Comparison of ENCODE assay signal across 8 mouse cellular contexts in the genomic region with DNA sequence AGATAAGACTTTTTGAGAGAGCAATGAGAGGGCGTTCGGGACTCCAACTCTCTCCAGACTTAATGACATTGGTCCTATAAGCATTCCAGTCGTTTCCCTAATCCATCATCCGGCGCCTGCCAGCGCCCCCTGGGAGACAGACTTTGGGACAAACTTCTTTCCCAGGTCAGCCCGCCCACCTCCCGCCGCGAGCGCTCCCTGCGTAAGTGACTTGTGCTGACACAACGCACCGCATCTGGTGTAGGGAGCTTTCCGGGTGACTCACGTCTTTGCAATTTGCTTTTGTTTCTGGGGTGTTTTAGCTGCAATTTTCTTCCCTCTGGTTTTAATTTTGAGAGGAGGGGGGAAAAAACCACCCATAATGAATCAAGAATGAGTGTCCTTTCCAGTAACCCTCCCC. TPM values are rescaled to one million over a fixed set of nuclear protein-coding genes. Genes with fewer than 3 reads are reported as not detected.
DNase-seq lines count a peak whose midpoint lies in the region; ATAC-seq lines count a peak whose summit lies in the region.

No protein-coding gene starts in this region.

- no peaks in the 10 kb centered on the region for H3K36me3 ChIP-seq in forebrain, embryonic 11.5 days (ENCODE audit: control insufficient read depth, insufficient read depth, low read length)
- no peaks in the 10 kb centered on the region for H3K36me3 ChIP-seq in hindbrain, embryonic 11.5 days (ENCODE audit: control insufficient read depth, insufficient read depth, low read length)
- H3K36me3 ChIP-seq in midbrain, embryonic 11.5 days (ENCODE audit: control insufficient read depth, insufficient read depth, low read length) = no peaks in the 10 kb centered on the region
- no peaks in the 10 kb centered on the region for H3K36me3 ChIP-seq in stomach, embryonic 16.5 days (ENCODE audit: control insufficient read depth, insufficient read depth, low read length)

- no peak for ATAC-seq in forebrain, embryonic 11.5 days (replicated peaks; ENCODE audit: low FRiP score)
- no peak for ATAC-seq in hindbrain, embryonic 11.5 days (ENCODE audit: low FRiP score)
- ATAC-seq in midbrain, embryonic 11.5 days (ENCODE audit: low FRiP score) = no peak
- ATAC-seq in stomach, embryonic 16.5 days (ENCODE audit: insufficient read depth, low FRiP score) = no peak

- peak overlapping the region; percentile 69 for H3K4me3 ChIP-seq in forebrain, embryonic 11.5 days (ENCODE audit: low read depth, low read length)
- peak overlapping the region; percentile 66 for H3K4me3 ChIP-seq in hindbrain, embryonic 11.5 days (ENCODE audit: low read depth, low read length)
- H3K4me3 ChIP-seq in midbrain, embryonic 11.5 days (ENCODE audit: low read depth, low read length) = peak overlapping the region; percentile 63
- peak overlapping the region; percentile 77 for H3K4me3 ChIP-seq in stomach, embryonic 16.5 days (replicated peaks; ENCODE audit: low read length)

- peaks cover 2% of the 10 kb centered on the region; the same call in 1 of the 2 replicates for H3K27me3 ChIP-seq in forebrain, embryonic 11.5 days (ENCODE audit: control insufficient read depth, insufficient read depth, low read length)
- no peaks in the 10 kb centered on the region for H3K27me3 ChIP-seq in hindbrain, embryonic 11.5 days (ENCODE audit: control insufficient read depth, insufficient read depth, low read length)
- peaks cover 2% of the 10 kb centered on the region; the same call in 1 of the 2 replicates for H3K27me3 ChIP-seq in midbrain, embryonic 11.5 days (ENCODE audit: control insufficient read depth, insufficient read depth, low read length)
- H3K27me3 ChIP-seq in stomach, embryonic 16.5 days (ENCODE audit: control insufficient read depth, insufficient read depth, low read length) = peaks cover 3% of the 10 kb centered on the region

- peak overlapping the region; percentile 91 for H3K4me2 ChIP-seq in forebrain, embryonic 11.5 days (ENCODE audit: low read depth, low read length, severe bottlenecking)
- peak overlapping the region; percentile 96 for H3K4me2 ChIP-seq in hindbrain, embryonic 11.5 days (replicated peaks; ENCODE audit: low read depth, low read length)
- H3K4me2 ChIP-seq in midbrain, embryonic 11.5 days = peak overlapping the region; percentile 98
- H3K4me2 ChIP-seq in stomach, embryonic 16.5 days (ENCODE audit: low read depth, low read length) = peak overlapping the region; percentile 99

- intact Hi-C loops in left cerebral cortex, postnatal 36 days (cut with DNase I) = loop anchor here (5.0 kb wide), 1 partner anchor 610 kb away; no protein-coding TSS in a partner anchor

- H3K9ac ChIP-seq in forebrain, embryonic 11.5 days (ENCODE audit: low read length) = peak overlapping the region; percentile 82
- peak overlapping the region; percentile 83; the same call in 1 of the 2 replicates for H3K9ac ChIP-seq in hindbrain, embryonic 11.5 days (ENCODE audit: low read depth, low read length)
- peak overlapping the region; percentile 77; the same call in 1 of the 2 replicates for H3K9ac ChIP-seq in midbrain, embryonic 11.5 days (ENCODE audit: low read length)
- H3K9ac ChIP-seq in stomach, embryonic 16.5 days (ENCODE audit: low read length) = no peak overlapping the region

- no peaks in the 10 kb centered on the region for H3K9me3 ChIP-seq in forebrain, embryonic 11.5 days (ENCODE audit: control insufficient read depth, low read length)
- no peaks in the 10 kb centered on the region for H3K9me3 ChIP-seq in hindbrain, embryonic 11.5 days (ENCODE audit: control insufficient read depth, low read length)
- no peaks in the 10 kb centered on the region for H3K9me3 ChIP-seq in midbrain, embryonic 11.5 days (ENCODE audit: control insufficient read depth, low read length)
- no peaks in the 10 kb centered on the region for H3K9me3 ChIP-seq in stomach, embryonic 16.5 days (replicated peaks; ENCODE audit: control insufficient read depth, low read length)

- no peak overlapping the region for H3K27ac ChIP-seq in forebrain, embryonic 11.5 days (ENCODE audit: low read depth, low read length)
- H3K27ac ChIP-seq in hindbrain, embryonic 11.5 days (ENCODE audit: low read depth, low read length) = no peak overlapping the region
- no peak overlapping the region for H3K27ac ChIP-seq in midbrain, embryonic 11.5 days (ENCODE audit: low read depth, low read length)
- no peak overlapping the region; the same call in 1 of the 2 replicates for H3K27ac ChIP-seq in stomach, embryonic 16.5 days (ENCODE audit: low read length)

- DNase-seq in thymus, postnatal 4 days = peak; percentile 11
- DNase-seq in thymus, postnatal 25 days = no peak
- DNase-seq in forebrain, embryonic 11.5 days (ENCODE audit: low spot score) = peak; percentile 76
- peak; percentile 68 for DNase-seq in hindbrain, embryonic 11.5 days (ENCODE audit: low spot score)
- peak; percentile 11 to 13 for DNase-seq in left cerebral cortex, postnatal 36 days (ENCODE audit: low spot score in 2 of 2)
- DNase-seq in midbrain, embryonic 11.5 days (ENCODE audit: low spot score, missing footprints) = peak; percentile 93
- no peak for DNase-seq in thymus, postnatal 36 days

- H3K4me1 ChIP-seq in forebrain, embryonic 11.5 days (replicated peaks; ENCODE audit: control insufficient read depth, insufficient read depth, low read length) = peaks cover 4% of the 10 kb centered on the region; the same call in 1 of the 2 replicates
- peaks cover 7% of the 10 kb centered on the region; the same call in 1 of the 2 replicates for H3K4me1 ChIP-seq in hindbrain, embryonic 11.5 days (replicated peaks; ENCODE audit: control insufficient read depth, insufficient read depth, low read length)
- H3K4me1 ChIP-seq in midbrain, embryonic 11.5 days (ENCODE audit: control insufficient read depth, insufficient read depth, low read length) = peaks cover 8% of the 10 kb centered on the region
- peaks cover 12% of the 10 kb centered on the region for H3K4me1 ChIP-seq in stomach, embryonic 16.5 days (ENCODE audit: control insufficient read depth, insufficient read depth, low read length)

- under 1% methylated on average over 16 of the region's 16 CpGs for WGBS in forebrain, embryonic 11.5 days
- under 1% methylated on average over 16 of the region's 16 CpGs for WGBS in hindbrain, embryonic 11.5 days
- WGBS in midbrain, embryonic 11.5 days = under 1% methylated on average over 16 of the region's 16 CpGs
- WGBS in stomach, embryonic 16.5 days = under 1% methylated on average over 16 of the region's 16 CpGs

RNA-seq across cellular contexts. Expression of a gene that starts 0.3 kb away (rescaled TPM):
- polyA plus RNA-seq in forebrain, embryonic 11.5 days (2014; fragmentation: Nextera tagmentation; extraction: Ambion mirVana) = 33.8 and 39.5 TPM in 2 replicates
- polyA plus RNA-seq in hindbrain, embryonic 11.5 days (2014; fragmentation: Nextera tagmentation; extraction: Ambion mirVana) = 34.6 and 34.9 TPM in 2 replicates
- 10 to 100 TPM; 25.7 to 27.8 TPM for total RNA-seq in left cerebral cortex, postnatal 36 days (2021)
- polyA plus RNA-seq in midbrain, embryonic 11.5 days (2014; fragmentation: Nextera tagmentation; extraction: Ambion mirVana) = 38.1 and 46.6 TPM in 2 replicates
- 3.9 and 4.1 TPM in 2 replicates for polyA plus RNA-seq in stomach, embryonic 16.5 days (2015; fragmentation: Nextera tagmentation; extraction: Ambion mirVana)

Comparison
In these comparisons a context has a peak if more than half of its experiments do, and no peak if none do; other contexts are left out.
1. DNase-seq: peak in thymus, postnatal 4 days (single experiment), forebrain, embryonic 11.5 days (single experiment), hindbrain, embryonic 11.5 days (single experiment), left cerebral cortex, postnatal 36 days (2 of 2) and midbrain, embryonic 11.5 days (single experiment); none in thymus, postnatal 25 days (single experiment) and thymus, postnatal 36 days (0 of 2).
2. Peak in every context shown above with its lines, with median percentiles within 50 percentile points of each other: H3K4me2 ChIP-seq and H3K4me3 ChIP-seq.